Mouse (Mus musculus) hindbrain, embryonic 11.5 days (tissue): ENCODE data around the gene Mfrp. TPM values are rescaled to one million over a fixed set of nuclear protein-coding genes. Genes with fewer than 3 reads are reported as not detected.
"Not testable (repeated sequence)": the region's sequence is repeated elsewhere in the genome, so short reads cannot be mapped to it uniquely, and the experiment has no call there.

Experiments used
- ATAC-seq: fragments of 200-750 bp; cut with Nextera tagmentation; 2 replicates; pipeline ENCODE4 v1.8.0; 2017; ENCODE audit warnings: mild to moderate bottlenecking, moderate TSS enrichment, moderate library complexity; ENCODE audit not compliant: low FRiP score
- DNase-seq: peaks from one replicate; pipeline ENCODE4 v3.0.0-alpha.2; 2015; ENCODE audit warnings: low spot score
- H3K27ac ChIP-seq: fragments of 300-500 bp; sonication (generic); 2 replicates; pipeline ENCODE4 v1.5.1; 2014; ENCODE audit warnings: mild to moderate bottlenecking, low read depth, low read length
- H3K27me3 ChIP-seq: fragments of 300-500 bp; sonication (generic); 2 replicates; pipeline ENCODE4 v1.6.1; 2014; ENCODE audit warnings: mild to moderate bottlenecking, low read length, moderate library complexity, mixed read lengths; ENCODE audit not compliant: control insufficient read depth, insufficient read depth
- H3K36me3 ChIP-seq: fragments of 300-500 bp; sonication (generic); 2 replicates; pipeline ENCODE4 v1.6.1; 2014; ENCODE audit warnings: mild to moderate bottlenecking, low read length, moderate library complexity, mixed read lengths; ENCODE audit not compliant: control insufficient read depth, insufficient read depth
- H3K4me1 ChIP-seq: fragments of 300-500 bp; sonication (generic); replicated peaks from 2 replicates; pipeline ENCODE4 v1.6.1; 2014; ENCODE audit warnings: low read length, mixed read lengths; ENCODE audit not compliant: control insufficient read depth, insufficient read depth
- H3K4me2 ChIP-seq: fragments of 300-500 bp; sonication (generic); replicated peaks from 2 replicates; pipeline ENCODE4 v1.6.1; 2014; ENCODE audit warnings: mild to moderate bottlenecking, low read depth, low read length
- H3K4me3 ChIP-seq: fragments of 300-500 bp; sonication (generic); 2 replicates; pipeline ENCODE4 v1.5.1; 2014; ENCODE audit warnings: low read depth, low read length
- H3K9ac ChIP-seq: fragments of 300-500 bp; sonication (generic); 2 replicates; pipeline ENCODE4 v1.6.1; 2014; ENCODE audit warnings: low read depth, low read length
- H3K9me3 ChIP-seq: fragments of 300-500 bp; sonication (generic); 2 replicates; pipeline ENCODE4 v1.6.1; 2016; ENCODE audit warnings: low read length; ENCODE audit not compliant: control insufficient read depth
- WGBS: fragments of 180-500 bp; shearing (Covaris S2); extraction: QIAGEN DNeasy Blood & Tissue Kit; methylation state at CpG from one replicate; pipeline ENCODE4 v1.1.7; 2014; 5-methylcytosine and 5-hydroxymethylcytosine counted together
- polyA plus RNA-seq: library from polyadenylated mRNA; unstranded; fragments of >200 nt; fragmentation: Nextera tagmentation; extraction: Ambion mirVana; gene quantifications from 2 replicates; pipeline ENCODE4 v1.2.1, GENCODE M21; 2014

Mfrp gene
- polyA plus RNA-seq, 1 experiment from 2014 or later: 0.23 TPM

DNA sequence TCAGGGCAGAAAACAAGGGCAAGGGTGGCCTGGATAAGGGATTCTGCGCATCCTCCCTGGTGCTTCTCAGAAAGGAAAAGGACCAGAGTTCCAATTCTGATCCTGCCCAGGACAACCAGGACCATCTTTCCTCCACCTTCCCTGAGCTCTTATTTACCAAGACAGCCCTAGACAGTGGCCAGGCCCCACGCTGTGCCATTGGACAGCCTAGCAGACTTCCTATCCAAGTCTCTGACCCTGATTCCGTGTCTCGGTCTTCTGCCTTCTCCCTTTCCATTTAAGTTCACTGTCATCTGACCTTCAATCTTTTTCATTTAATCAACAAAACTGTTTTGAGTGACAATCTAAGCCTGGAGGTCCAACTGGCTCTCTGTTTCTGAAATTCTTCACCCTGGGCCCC, 5.1 kb downstream of the Mfrp start:
- no peak for DNase-seq
- Histone ChIP-seq H3K4me1 (peaks cover 15% of the 10 kb centered on the region), H3K9ac (no peak overlapping the region), H3K9me3 (no peaks in the 10 kb centered on the region), H3K4me3 (no peak overlapping the region), H3K27ac (no peak overlapping the region), H3K4me2 (no peak overlapping the region), H3K36me3 (no peaks in the 10 kb centered on the region), H3K27me3 (no peaks in the 10 kb centered on the region)
- no peak for ATAC-seq
- 78% methylated on average over 4 of the region's 4 CpGs for WGBS

DNA sequence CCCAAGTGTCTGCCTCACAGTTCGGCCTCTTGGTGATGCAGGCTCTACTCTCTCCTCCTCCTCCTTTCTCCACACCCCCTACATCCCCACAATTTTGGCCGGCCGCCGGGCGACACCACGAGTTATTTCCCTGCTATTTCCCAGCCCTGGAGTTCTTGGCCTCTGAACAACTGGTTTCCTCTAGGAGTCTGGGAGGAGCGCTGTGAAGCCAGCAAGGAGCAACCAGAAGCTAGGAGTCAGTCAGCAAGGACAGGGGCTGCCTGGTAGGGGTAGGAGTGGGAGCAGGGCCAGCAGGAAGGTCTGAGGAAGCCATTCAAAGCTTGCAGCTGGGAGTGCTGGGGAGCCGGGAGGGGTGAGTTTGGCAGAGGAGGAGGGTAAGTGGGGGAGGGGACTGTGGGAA, 5.6 kb downstream of the Mfrp start, which contains the start of gene C1qtnf5:
Gene C1qtnf5 (plus strand): TSS at position 136 of the 400 bp plus-strand sequence.
- Histone ChIP-seq H3K9ac (peak within 1 kb of the TSS; percentile 27; the same call in 1 of the 2 replicates), H3K4me1 (peaks cover 15% of the 10 kb centered on the region), H3K27ac (no peak within 1 kb of the TSS), H3K9me3 (no peaks in the 10 kb centered on the region), H3K4me2 (0 out of 2 replicates have a peak within 1 kb of the TSS, but pooled peaks have one; percentile 21), H3K36me3 (no peaks in the 10 kb centered on the region), H3K4me3 (no peak within 1 kb of the TSS), H3K27me3 (no peaks in the 10 kb centered on the region)
- DNase-seq (no peak), ATAC-seq (0 out of 2 replicates have a peak, but pooled peaks have one; percentile 17)
- WGBS: 47% methylated on average over 8 of the region's 8 CpGs

DNA sequence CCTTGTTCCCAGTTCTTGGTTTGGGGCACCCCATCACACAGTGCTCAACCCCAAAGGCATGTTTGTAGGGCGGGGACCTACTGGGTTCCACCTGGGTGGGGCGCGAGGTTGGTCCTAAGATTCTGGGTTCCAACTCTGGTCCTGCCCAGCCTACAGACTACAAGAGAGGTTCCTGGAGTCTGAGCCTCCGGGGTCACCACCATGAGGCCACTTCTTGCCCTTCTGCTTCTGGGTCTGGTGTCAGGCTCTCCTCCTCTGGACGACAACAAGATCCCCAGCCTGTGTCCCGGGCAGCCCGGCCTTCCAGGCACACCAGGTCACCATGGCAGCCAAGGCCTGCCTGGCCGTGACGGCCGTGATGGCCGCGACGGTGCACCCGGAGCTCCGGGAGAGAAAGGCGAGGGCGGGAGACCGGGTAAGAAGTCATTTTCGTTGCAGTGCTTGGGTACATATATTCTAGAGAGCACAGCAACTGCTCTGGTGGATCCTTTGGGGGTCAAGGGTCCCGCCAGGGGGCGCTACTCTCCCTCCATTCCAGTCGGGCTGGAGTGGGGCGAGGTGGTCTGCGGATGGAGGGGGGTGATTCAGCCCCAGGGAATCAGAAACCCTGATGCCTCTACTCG, 6.1 kb downstream of the Mfrp start:
- ATAC-seq (peak; percentile 30; the same call in 1 of the 2 replicates), DNase-seq (peak; percentile 73)
- no peaks in the 10 kb centered on the region for H3K27me3 ChIP-seq
- no peak overlapping the region for H3K27ac ChIP-seq
- H3K4me1 ChIP-seq: peaks cover 15% of the 10 kb centered on the region
- H3K36me3 ChIP-seq: no peaks in the 10 kb centered on the region
- peak overlapping the region; percentile 27; the same call in 1 of the 2 replicates for H3K9ac ChIP-seq
- WGBS: 32% methylated on average over 25 of the region's 25 CpGs
- no peaks in the 10 kb centered on the region for H3K9me3 ChIP-seq
- no peak overlapping the region for H3K4me3 ChIP-seq
- 0 out of 2 replicates have a peak overlapping the region, but pooled peaks have one; percentile 21 for H3K4me2 ChIP-seq

DNA sequence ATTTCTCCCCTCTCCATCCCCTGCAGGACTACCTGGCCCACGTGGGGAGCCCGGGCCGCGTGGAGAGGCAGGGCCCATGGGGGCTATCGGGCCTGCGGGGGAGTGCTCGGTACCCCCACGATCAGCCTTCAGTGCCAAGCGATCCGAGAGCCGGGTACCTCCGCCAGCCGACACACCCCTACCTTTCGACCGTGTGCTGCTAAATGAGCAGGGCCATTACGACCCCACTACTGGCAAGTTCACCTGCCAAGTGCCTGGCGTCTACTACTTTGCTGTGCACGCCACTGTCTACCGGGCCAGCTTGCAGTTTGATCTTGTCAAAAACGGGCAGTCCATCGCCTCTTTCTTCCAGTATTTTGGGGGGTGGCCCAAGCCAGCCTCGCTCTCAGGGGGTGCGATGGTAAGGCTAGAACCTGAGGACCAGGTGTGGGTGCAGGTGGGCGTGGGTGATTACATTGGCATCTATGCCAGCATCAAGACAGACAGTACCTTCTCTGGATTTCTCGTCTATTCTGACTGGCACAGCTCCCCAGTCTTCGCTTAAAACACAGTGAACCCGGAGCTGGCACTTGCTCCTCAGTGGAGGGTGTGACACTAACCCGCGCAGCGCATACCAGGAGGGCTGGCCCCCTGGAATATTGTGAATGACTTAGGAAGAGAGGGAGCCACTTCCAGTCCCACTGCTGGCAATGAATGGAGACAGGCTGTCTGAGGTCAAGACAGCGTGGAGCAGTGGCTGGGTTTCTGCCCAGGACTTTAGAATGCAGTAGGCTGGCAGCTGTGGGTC, 6.9 kb downstream of the Mfrp start:
- ATAC-seq (no peak), DNase-seq (no peak)
- H3K9me3 ChIP-seq: no peaks in the 10 kb centered on the region
- H3K27me3 ChIP-seq: no peaks in the 10 kb centered on the region
- H3K9ac ChIP-seq: 0 out of 2 replicates have a peak overlapping the region, but pooled peaks have one; percentile 11
- 78% methylated on average over 31 of the region's 31 CpGs for WGBS
- H3K4me3 ChIP-seq: no peak overlapping the region
- no peak overlapping the region for H3K27ac ChIP-seq
- peaks cover 15% of the 10 kb centered on the region for H3K4me1 ChIP-seq
- H3K4me2 ChIP-seq: no peak overlapping the region
- H3K36me3 ChIP-seq: no peaks in the 10 kb centered on the region

DNA sequence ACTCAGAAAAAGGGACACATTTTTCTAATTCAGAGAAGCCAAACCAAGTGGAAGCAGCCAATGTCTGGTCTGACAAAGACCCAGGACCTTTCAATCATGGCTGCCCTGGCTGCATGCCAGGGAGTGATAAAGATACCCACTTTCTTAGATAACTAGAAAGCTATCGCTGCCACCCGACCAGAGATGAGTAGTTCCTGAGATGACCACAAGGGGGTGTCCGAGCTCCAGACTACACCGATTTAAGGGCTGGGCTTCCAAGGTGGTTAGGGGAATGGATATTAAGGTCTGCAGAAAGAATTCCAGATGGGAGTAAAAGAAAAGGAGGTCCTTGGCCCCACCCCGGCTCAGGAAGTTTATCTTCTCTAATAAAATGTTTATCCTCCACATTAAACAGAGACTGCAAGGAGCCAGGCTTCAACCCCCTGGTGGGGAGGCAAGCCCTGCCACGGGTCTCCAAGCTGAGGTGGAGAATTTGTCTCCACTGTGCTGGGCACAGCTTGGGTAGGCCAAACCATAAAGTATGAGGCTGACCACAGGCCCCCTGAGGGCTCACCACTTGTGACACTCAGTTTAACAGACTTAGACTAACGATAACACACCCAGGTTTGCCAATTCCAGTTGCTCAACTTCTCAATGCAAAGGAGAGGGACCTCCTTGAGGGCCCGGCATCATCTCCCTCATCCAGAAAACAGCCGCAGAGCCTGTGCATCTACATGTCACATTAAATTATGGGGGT, 8.0 kb downstream of the Mfrp start:
- Histone ChIP-seq H3K4me1 (peaks cover 15% of the 10 kb centered on the region), H3K4me3 (no peak overlapping the region; the same call in 1 of the 2 replicates), H3K9me3 (no peaks in the 10 kb centered on the region), H3K27ac (no peak overlapping the region), H3K27me3 (no peaks in the 10 kb centered on the region), H3K4me2 (0 out of 2 replicates have a peak overlapping the region, but pooled peaks have one; percentile 14), H3K9ac (no peak overlapping the region), H3K36me3 (no peaks in the 10 kb centered on the region)
- DNase-seq (peak; percentile 85), ATAC-seq (no peak)
- WGBS: 38% methylated on average over 9 of the region's 9 CpGs

DNA sequence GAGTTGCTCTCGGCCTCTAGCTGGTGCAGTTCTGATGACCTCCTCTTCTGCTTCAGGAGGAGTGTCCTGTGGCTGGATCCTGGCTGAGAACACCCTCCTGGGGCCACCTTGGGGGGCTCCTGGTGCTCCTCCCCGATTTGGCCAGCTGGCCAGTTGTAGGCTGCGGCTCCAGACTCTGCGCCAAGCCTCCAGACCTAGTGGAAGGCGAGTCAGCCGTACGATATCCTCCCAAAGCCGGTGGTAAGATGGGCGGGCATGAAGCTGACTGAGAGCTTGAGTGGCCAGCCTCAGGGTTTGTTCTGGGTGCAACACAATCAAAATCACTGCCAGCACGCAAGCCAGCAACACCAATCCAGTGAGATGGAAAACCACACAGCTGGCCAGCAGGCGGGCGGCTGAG, 10.4 kb downstream of the Mfrp start:
- not testable (repeated sequence) for H3K4me2 ChIP-seq, H3K4me3 ChIP-seq, H3K36me3 ChIP-seq, DNase-seq, H3K9ac ChIP-seq, H3K27ac ChIP-seq, H3K27me3 ChIP-seq, H3K9me3 ChIP-seq, ATAC-seq
- 68% methylated on average over 8 of the region's 12 CpGs for WGBS
- H3K4me1 ChIP-seq: peaks cover 15% of the 10 kb centered on the region

DNA sequence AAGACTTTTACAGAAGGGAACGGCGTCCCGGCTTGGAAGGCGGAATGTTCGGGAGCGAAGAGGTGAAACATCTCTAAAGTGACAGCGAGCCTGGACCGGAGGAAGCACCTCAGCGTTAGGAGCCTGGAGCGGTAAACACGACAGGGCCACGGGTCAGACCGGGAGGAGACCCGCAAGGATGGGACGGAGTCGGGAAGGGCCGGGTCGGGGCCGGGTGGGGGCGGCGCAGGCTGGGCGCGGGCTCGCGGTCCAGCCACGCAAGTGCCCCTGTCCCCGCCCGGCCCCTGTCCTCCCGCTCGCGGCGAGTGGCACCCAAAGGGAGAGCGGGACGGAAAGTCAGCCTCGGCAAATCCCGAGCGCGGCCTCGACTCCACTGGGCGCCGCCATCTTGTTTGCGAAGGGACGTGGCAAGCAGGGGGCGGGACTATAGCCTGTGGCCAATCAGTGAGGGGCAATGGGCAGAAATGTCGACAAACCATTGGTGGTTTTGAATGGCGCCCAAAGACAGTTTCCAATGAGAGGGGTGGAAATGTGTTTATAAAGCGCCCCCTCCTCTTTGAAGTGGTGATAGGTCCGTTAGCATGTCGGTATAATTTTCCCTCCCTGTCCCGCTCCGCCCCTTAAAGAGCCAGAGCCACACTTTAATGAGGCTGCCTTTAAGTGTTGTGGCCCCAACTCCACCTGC, 11.7 kb downstream of the Mfrp start, which contains the start of the genes Gm49380 and Rnf26:
Gene Gm49380 (minus strand): TSS at position 396 of the 685 bp plus-strand sequence.
Gene Rnf26 (minus strand): TSS at position 413 of the 685 bp plus-strand sequence.
- peak within 1 kb of the TSS; percentile 80 for H3K4me3 ChIP-seq
- H3K4me2 ChIP-seq: peak within 1 kb of the TSS; percentile 38
- ATAC-seq: peak; percentile 95
- 1% methylated on average over 45 of the region's 51 CpGs for WGBS
- no peaks in the 10 kb centered on the region for H3K36me3 ChIP-seq
- no peaks in the 10 kb centered on the region for H3K27me3 ChIP-seq
- no peaks in the 10 kb centered on the region for H3K9me3 ChIP-seq
- DNase-seq: peak; percentile 94
- peak within 1 kb of the TSS; percentile 63 for H3K9ac ChIP-seq
- peak within 1 kb of the TSS; percentile 61; the same call in 1 of the 2 replicates for H3K27ac ChIP-seq
- H3K4me1 ChIP-seq: peaks cover 4% of the 10 kb centered on the region; the same call in 1 of the 2 replicates

DNA sequence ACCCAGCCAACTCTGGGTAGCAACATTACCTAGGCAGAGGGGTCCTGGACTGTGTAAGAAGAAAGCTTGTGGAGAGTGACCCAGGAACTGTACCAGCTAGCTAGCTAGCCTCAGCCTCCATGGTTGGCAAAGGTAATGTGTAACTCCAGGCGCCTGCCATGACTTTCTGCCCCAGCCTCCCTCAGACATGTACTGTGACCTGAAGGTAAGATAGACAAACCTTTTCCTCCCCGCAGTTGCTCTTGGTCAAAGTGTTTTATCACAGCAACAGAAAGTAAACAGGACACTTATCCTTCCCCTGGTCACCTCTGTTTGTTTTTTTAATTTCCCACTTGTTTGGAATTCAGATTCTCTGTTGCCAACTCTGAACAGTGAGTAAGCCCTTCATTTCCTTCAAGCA, 12.9 kb downstream of the Mfrp start:
- Histone ChIP-seq H3K27ac (no peak overlapping the region), H3K9me3 (no peaks in the 10 kb centered on the region), H3K36me3 (no peaks in the 10 kb centered on the region), H3K4me3 (no peak overlapping the region), H3K27me3 (no peaks in the 10 kb centered on the region), H3K9ac (no peak overlapping the region), H3K4me2 (no peak overlapping the region), H3K4me1 (0 out of 2 replicates have a peak, but pooled peaks cover 4% of the 10 kb centered on the region)
- ATAC-seq (no peak), DNase-seq (no peak)
- WGBS: 84% methylated on average over 2 of the region's 2 CpGs
